Mouse (Mus musculus): ENCODE data around the gene Inhbc. TPM values are rescaled to one million over a fixed set of nuclear protein-coding genes. Genes with fewer than 3 reads are reported as not detected.

The Inhbc gene
- 0.18 TPM in 1 of 2 replicates, not detected in the other for polyA plus RNA-seq (2015; fragmentation: Nextera tagmentation; extraction: Ambion mirVana)

DNA sequence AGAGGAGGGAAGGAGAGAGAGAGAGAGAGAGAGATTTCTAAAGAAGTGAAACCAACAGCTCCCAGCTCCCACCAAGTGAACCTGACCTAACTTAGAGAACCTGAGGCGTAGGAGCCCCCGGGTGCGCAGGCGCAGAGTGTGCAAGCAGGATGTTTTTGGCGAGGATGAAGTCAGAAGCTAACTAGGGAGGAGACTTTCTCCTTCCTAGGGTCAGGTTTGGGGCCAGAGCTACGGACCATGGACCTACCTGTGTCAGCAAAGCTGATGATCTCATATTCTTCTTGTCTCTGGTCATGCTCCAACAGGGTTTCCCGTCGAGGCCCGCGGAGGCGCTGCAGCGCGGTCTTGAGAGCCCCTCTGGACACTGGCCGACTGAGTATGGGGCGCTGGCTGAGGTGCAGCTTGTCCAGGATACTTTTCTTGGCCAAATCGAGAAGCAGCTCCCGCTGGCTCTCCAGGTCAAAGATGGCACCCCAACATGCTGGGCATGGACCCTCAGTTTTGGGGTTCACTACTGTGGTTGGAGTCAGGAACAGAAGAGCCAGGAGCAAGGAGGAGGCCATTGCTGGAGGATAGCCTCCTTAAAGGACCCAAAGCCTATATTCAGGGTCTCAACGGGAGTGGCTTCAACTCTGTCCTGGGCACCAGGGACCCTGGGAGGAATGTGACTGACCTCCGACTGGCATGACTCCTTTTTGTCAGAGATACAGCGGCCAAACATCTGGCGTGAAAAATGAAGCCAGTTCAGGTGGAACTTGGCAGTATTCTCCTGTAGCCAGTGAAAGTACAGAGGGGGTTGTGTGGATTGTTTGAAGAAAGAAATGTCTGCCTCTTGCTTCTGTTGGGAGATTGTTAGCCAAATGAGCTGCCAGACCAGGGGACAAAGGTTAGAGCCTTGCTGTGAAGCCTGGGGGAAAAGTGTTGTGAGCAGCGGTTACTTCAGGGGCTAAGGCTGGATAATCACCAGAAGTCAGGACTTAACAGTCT, at the start of gene Inhbc:
Gene Inhbc, minus strand, starts transcription at position 598 of the 987 bp plus-strand sequence.
- Histone ChIP-seq H3K4me1 (replicated peaks) (no peaks in the 10 kb centered on the region), H3K27ac (no peak within 1 kb of the TSS), H3K9me3 (no peaks in the 10 kb centered on the region), H3K4me2 (replicated peaks) (no peak within 1 kb of the TSS), H3K9ac (no peak within 1 kb of the TSS), H3K27me3 (replicated peaks) (no peaks in the 10 kb centered on the region), H3K36me3 (no peaks in the 10 kb centered on the region), H3K4me3 (replicated peaks) (no peak within 1 kb of the TSS)
- 75% methylated on average over 22 of the region's 22 CpGs for WGBS
- 0 out of 2 replicates have a peak, but pooled peaks have one; percentile 20 for ATAC-seq

- ATAC-seq: peak; percentile 59
- Histone ChIP-seq H3K36me3 (no peaks in the 10 kb centered on the region), H3K4me2 (replicated peaks) (no peak overlapping the region), H3K9me3 (no peaks in the 10 kb centered on the region), H3K27me3 (replicated peaks) (no peaks in the 10 kb centered on the region), H3K27ac (no peak overlapping the region), H3K9ac (no peak overlapping the region), H3K4me3 (replicated peaks) (no peak overlapping the region), H3K4me1 (replicated peaks) (peaks cover 9% of the 10 kb centered on the region)
- 79% methylated on average over 3 of the region's 3 CpGs for WGBS
Measured at GRCm38 (mm10) chr10:127414141-127414540, 43.9 kb upstream of the Inhbc start.

DNA sequence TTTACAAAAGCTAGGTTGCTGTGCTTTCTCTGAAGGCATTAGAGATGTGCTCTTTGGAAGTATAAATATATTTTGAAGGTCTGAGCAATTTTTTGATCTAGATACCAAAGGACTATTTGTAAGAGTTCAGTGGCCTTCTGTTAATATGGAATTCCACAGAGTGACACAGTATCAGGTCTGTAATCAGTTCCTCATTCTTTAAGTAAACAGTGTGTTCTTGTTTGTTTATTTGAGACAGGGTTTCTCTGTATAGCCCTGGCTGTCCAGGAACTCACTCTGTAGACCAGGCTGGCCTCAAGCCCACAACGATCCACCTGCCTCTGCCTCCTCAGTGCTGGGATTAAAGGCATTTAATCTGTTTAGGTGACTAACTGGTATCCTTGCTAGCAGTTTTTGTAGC, 43.4 kb upstream of the Inhbc start:
- H3K36me3 ChIP-seq: no peaks in the 10 kb centered on the region
- no peaks in the 10 kb centered on the region for H3K27me3 ChIP-seq (replicated peaks)
- H3K9ac ChIP-seq: no peak overlapping the region
- H3K9me3 ChIP-seq: no peaks in the 10 kb centered on the region
- WGBS: 58% methylated on average over 1 of the region's 1 CpGs
- H3K4me3 ChIP-seq (replicated peaks): no peak overlapping the region
- no peak overlapping the region for H3K4me2 ChIP-seq (replicated peaks)
- H3K27ac ChIP-seq: no peak overlapping the region
- no peak for ATAC-seq
- peaks cover 9% of the 10 kb centered on the region for H3K4me1 ChIP-seq (replicated peaks)

DNA sequence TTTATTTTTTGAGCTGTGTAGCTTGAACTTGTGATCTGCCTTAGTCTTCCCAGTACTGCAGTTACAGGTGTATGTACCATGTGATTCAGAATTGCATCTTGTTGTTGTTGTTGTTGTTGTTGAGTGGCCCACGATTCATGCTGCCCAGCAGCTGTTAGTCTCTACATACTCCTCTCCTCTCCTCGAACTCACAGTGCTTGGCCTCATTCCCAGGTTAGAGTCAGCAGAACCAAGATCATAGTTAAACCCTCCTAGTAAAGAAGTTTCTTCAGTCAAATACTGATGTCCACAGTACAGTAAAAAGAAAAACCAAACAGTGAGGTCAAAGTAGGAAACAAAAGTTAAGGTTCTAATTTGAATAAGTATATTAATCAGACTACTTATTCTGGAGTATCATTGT, 42.5 kb upstream of the Inhbc start:
- ATAC-seq: no peak
- WGBS: 63% methylated on average over 2 of the region's 2 CpGs
- Histone ChIP-seq H3K36me3 (no peaks in the 10 kb centered on the region), H3K9ac (no peak overlapping the region), H3K9me3 (no peaks in the 10 kb centered on the region), H3K4me1 (replicated peaks) (peaks cover 9% of the 10 kb centered on the region), H3K27ac (no peak overlapping the region), H3K4me2 (replicated peaks) (no peak overlapping the region), H3K4me3 (replicated peaks) (no peak overlapping the region), H3K27me3 (replicated peaks) (no peaks in the 10 kb centered on the region)

- Histone ChIP-seq H3K36me3 (no peaks in the 10 kb centered on the region), H3K9ac (no peak overlapping the region), H3K27me3 (replicated peaks) (no peaks in the 10 kb centered on the region), H3K27ac (0 out of 2 replicates have a peak overlapping the region, but pooled peaks have one; percentile 6), H3K4me3 (replicated peaks) (no peak overlapping the region), H3K4me1 (replicated peaks) (peaks cover 9% of the 10 kb centered on the region), H3K4me2 (replicated peaks) (no peak overlapping the region), H3K9me3 (no peaks in the 10 kb centered on the region)
- 40% methylated on average over 5 of the region's 5 CpGs for WGBS
- ATAC-seq: no peak
Measured at GRCm38 (mm10) chr10:127412101-127412500, 41.9 kb upstream of the Inhbc start.

DNA sequence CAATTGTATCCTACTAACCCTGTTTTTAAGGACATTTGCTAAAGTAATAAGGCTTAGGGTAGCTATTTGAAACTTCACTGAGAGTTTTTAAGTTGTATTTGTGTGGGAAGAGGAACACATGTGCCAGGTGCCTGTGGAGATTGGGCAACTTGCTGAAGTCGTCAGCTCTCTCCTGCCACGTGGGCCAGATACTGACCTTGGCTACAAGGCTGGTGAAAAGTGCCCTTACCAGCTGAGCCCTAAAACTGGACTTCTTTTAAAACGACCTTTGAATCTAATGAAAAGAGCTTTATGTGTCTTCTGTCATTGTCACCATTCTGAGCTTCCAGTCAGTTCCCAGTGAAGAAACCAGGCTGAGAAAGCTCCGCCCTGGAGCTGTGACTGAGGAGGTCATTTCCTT, 37.2 kb upstream of the Inhbc start:
- no peaks in the 10 kb centered on the region for H3K36me3 ChIP-seq
- no peak overlapping the region for H3K9ac ChIP-seq
- H3K27ac ChIP-seq: no peak overlapping the region
- H3K9me3 ChIP-seq: no peaks in the 10 kb centered on the region
- no peak overlapping the region for H3K4me2 ChIP-seq (replicated peaks)
- H3K4me1 ChIP-seq (replicated peaks): peaks cover 9% of the 10 kb centered on the region
- no peak for ATAC-seq
- no peaks in the 10 kb centered on the region for H3K27me3 ChIP-seq (replicated peaks)
- no peak overlapping the region for H3K4me3 ChIP-seq (replicated peaks)
- WGBS: 65% methylated on average over 4 of the region's 4 CpGs

DNA sequence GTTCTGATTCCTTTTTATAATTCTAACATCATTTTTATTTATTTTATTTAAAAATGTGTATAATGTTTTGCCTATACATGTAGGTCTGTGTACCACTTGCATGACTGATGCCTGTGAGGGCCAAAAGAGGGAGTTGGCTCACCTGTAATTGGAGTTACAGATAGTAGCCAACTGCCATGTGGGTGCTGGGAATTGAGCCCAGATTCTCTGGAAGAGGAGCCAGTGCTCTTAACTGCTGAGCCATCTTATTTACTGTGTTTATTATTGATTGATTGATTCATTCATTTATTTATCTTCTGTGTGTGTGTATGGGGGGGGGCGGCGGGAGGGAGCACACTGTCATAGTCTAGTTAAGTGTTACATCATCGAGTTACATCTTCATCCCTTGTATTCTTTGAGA, 34.5 kb upstream of the Inhbc start:
- no peaks in the 10 kb centered on the region for H3K9me3 ChIP-seq
- 94% methylated on average over 3 of the region's 3 CpGs for WGBS

GRCm38 (mm10) chr10:127391774-127392173, 21.5 kb upstream of the Inhbc start:
- Histone ChIP-seq H3K9me3 (no peaks in the 10 kb centered on the region), H3K4me3 (replicated peaks) (no peak overlapping the region), H3K27ac (no peak overlapping the region), H3K36me3 (peaks cover 3% of the 10 kb centered on the region; the same call in 1 of the 2 replicates), H3K27me3 (replicated peaks) (no peaks in the 10 kb centered on the region), H3K4me1 (replicated peaks) (no peaks in the 10 kb centered on the region), H3K9ac (no peak overlapping the region), H3K4me2 (replicated peaks) (no peak overlapping the region)
- WGBS: 89% methylated on average over 6 of the region's 6 CpGs
- ATAC-seq: no peak

More for the DNA sequence above, 34.5 kb upstream of the Inhbc start:
- H3K4me3 ChIP-seq (replicated peaks): no peak overlapping the region
- H3K27me3 ChIP-seq (replicated peaks): no peaks in the 10 kb centered on the region
- no peak overlapping the region for H3K27ac ChIP-seq
- peaks cover 12% of the 10 kb centered on the region for H3K36me3 ChIP-seq
- H3K4me2 ChIP-seq (replicated peaks): no peak overlapping the region
- H3K9ac ChIP-seq: no peak overlapping the region
- H3K4me1 ChIP-seq (replicated peaks): no peaks in the 10 kb centered on the region
- no peak for ATAC-seq

DNA sequence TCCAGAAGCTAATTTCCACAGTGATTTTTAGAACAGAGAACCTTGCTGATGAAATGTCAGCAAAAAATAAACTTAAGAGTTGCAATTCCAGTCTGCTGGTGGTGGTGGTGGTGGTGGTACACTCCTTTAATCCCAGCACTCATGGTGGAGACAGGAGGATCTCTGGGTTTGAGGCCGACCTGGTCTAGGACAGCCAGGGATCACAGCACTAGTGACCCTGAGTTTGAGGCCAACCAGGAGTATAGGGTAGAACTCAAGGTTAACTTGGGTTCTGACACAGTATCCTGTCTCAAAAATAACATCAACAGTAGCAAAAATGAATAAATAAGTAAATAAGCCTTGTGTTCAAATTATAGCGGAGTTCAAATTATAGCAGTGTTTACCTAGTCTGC, 11.5 kb upstream of the Inhbc start:
- WGBS: 47% methylated on average over 2 of the region's 2 CpGs
- H3K9me3 ChIP-seq: no peaks in the 10 kb centered on the region
- peak overlapping the region; percentile 93 for H3K27ac ChIP-seq
- peak overlapping the region; percentile 69 for H3K4me2 ChIP-seq (replicated peaks)
- H3K4me3 ChIP-seq (replicated peaks): peak overlapping the region; percentile 69
- H3K9ac ChIP-seq: peak overlapping the region; percentile 78
- peaks cover 9% of the 10 kb centered on the region; the same call in 1 of the 2 replicates for H3K4me1 ChIP-seq (replicated peaks)
- no peak for ATAC-seq
- no peaks in the 10 kb centered on the region for H3K27me3 ChIP-seq (replicated peaks)
- H3K36me3 ChIP-seq: no peaks in the 10 kb centered on the region

DNA sequence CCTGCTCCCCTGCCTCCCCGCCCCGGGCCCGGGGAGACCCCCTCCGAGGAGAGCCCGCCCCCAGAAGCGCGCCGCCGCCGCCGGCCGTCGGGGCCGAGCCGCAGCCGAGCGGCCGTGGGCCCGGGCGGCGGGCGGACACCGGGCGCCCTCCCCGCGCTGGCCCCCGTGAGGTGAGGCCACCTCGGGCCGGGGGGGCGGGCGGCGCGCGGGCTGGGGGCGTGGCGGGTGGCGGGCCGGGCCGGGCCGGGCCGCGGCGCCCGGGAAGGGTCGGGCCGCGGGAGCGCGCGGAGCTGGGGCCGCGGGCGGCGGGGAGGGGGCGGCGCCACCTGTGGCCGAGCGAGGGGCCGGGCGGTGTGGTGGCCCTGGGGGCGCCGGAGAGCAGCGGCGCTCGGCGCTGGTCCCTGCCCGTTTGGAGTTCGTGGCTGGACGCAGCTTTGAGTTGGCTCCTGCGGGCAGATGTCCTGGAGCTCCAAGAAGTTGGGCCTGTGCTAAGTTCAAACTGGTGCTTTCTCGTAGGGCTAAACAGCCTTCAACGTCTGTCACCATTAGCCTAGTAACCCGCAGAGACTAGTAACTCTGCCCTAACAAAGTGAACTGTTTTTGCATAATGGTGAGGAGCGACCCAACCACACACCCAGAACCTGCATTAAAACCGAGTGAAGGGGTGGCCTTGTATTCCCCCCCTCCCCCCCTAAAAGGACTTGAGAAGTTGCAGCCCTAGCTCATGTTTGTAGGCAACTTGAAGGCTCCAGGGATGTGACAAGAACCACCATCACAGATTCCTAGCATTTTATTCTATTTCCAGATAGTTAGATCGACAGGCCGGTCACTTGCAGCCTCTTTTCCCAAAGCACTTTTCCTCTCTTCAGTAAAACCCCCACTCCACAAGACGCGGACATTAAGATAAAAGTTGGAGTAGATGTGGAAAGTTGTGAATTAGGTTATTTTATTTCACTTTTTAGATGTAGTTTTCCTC, 10.8 kb upstream of the Inhbc start:
- 1% methylated on average over 37 of the region's 79 CpGs for WGBS
- no peaks in the 10 kb centered on the region for H3K27me3 ChIP-seq (replicated peaks)
- peak overlapping the region; percentile 76 for H3K4me2 ChIP-seq (replicated peaks)
- ATAC-seq: peak; percentile 89
- H3K36me3 ChIP-seq: no peaks in the 10 kb centered on the region
- H3K27ac ChIP-seq: peak overlapping the region; percentile 93
- no peaks in the 10 kb centered on the region for H3K9me3 ChIP-seq
- H3K4me1 ChIP-seq (replicated peaks): peaks cover 7% of the 10 kb centered on the region; the same call in 1 of the 2 replicates
- H3K9ac ChIP-seq: peak overlapping the region; percentile 78
- H3K4me3 ChIP-seq (replicated peaks): peak overlapping the region; percentile 69

DNA sequence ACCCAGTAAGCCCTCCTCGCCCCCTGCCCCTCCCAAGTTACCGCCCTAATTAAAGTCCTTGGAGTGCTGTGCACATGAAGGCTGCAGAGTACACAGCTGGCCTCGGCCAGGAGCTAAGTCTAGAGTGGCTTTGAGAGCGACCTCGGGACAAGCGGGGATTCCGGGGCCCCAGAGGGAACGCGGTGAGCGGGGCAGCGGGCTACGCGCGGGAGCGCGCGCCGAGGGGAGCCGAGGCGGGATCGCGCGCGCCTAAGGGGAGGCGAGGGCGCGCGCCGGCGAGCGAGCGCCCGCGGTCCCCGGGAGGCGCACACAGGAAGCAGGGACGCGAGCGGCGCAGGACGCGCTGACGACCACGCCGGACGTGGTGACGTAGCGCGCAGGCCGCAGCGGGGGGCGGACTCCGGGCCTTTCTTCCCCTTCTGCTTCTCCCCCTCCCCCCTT, 10.0 kb upstream of the Inhbc start, which contains the start of gene R3hdm2:
Gene R3hdm2, plus strand, starts transcription at position 77 of the 441 bp plus-strand sequence.
- Histone ChIP-seq H3K4me1 (replicated peaks) (peaks cover 3% of the 10 kb centered on the region; the same call in 1 of the 2 replicates), H3K27me3 (replicated peaks) (no peaks in the 10 kb centered on the region), H3K9ac (peak within 1 kb of the TSS; percentile 78), H3K4me2 (replicated peaks) (peak within 1 kb of the TSS; percentile 76), H3K4me3 (replicated peaks) (peak within 1 kb of the TSS; percentile 69), H3K9me3 (no peaks in the 10 kb centered on the region), H3K27ac (peak within 1 kb of the TSS; percentile 93), H3K36me3 (no peaks in the 10 kb centered on the region)
- ATAC-seq: peak; percentile 99
- WGBS: under 1% methylated on average over 48 of the region's 53 CpGs

All from intestine, embryonic 15.5 days (tissue).